Mouse (Mus musculus) monocyte, adult 2 months (primary cell): ENCODE measurements around the gene Olfr433.
"Not testable (repeated sequence)": the region's sequence is repeated elsewhere in the genome, so short reads cannot be mapped to it uniquely, and the experiment has no call there.

ENCODE experiments used
- DNase-seq, 2 experiments: peaks; one replicate each; pipeline ENCODE4 v3.0.0; 2022; ENCODE audit warnings: low spot score in 2 of 2, low read depth in 1 of 2

Olfr433 gene

GRCm38 (mm10) chr1:174040523-174041177, at the start of gene Olfr433:
Gene Olfr433, plus strand, starts transcription at chr1:174040705.
- peak; percentile 42 to 62 for DNase-seq

GRCm38 (mm10) chr1:173995003-173995402, 45.5 kb upstream of the Olfr433 start:
- DNase-seq = no peak

- not testable (repeated sequence) for DNase-seq
These were observed 36.0 kb upstream of the Olfr433 start for GRCm38 (mm10) chr1:174004352-174005109.

- not testable (repeated sequence) for DNase-seq
These were observed 33.5 kb upstream of the Olfr433 start for GRCm38 (mm10) chr1:174007050-174007449.

GRCm38 (mm10) chr1:174031698-174032097, 8.8 kb upstream of the Olfr433 start, which contains the start of gene Ifi205:
Gene Ifi205, minus strand, starts transcription at chr1:174031810.
- no peak for DNase-seq

GRCm38 (mm10) chr1:174035841-174036240, 4.7 kb upstream of the Olfr433 start:
- DNase-seq = no peak

- no peak for DNase-seq
These were observed 2.0 kb upstream of the Olfr433 start for GRCm38 (mm10) chr1:174038480-174038879.

GRCm38 (mm10) chr1:174042091-174042884, 1.8 kb downstream of the Olfr433 start:
- not testable (repeated sequence) for DNase-seq

- no peak for DNase-seq
These were observed 3.9 kb downstream of the Olfr433 start for GRCm38 (mm10) chr1:174044431-174044830.

GRCm38 (mm10) chr1:174048227-174048626, 7.7 kb downstream of the Olfr433 start:
- DNase-seq = not testable (repeated sequence)

- no peak for DNase-seq
These were observed 8.4 kb downstream of the Olfr433 start, which contains the start of gene Olfr432 for GRCm38 (mm10) chr1:174048893-174049292. Gene Olfr432, plus strand, starts transcription at chr1:174049205.

GRCm38 (mm10) chr1:174049357-174049756, 8.9 kb downstream of the Olfr433 start:
- DNase-seq = not testable (repeated sequence)

- no peak for DNase-seq
These were observed 10.0 kb downstream of the Olfr433 start for GRCm38 (mm10) chr1:174050532-174050931.

- DNase-seq = no peak
These were observed 11.0 kb downstream of the Olfr433 start for GRCm38 (mm10) chr1:174051515-174051914.

GRCm38 (mm10) chr1:174051931-174052536, 11.5 kb downstream of the Olfr433 start:
- DNase-seq = no peak

- DNase-seq = no peak
These were observed 12.5 kb downstream of the Olfr433 start for GRCm38 (mm10) chr1:174052981-174053380.

GRCm38 (mm10) chr1:174055248-174055647, 14.7 kb downstream of the Olfr433 start:
- DNase-seq = no peak

GRCm38 (mm10) chr1:174066305-174066704, 25.8 kb downstream of the Olfr433 start, which contains the start of gene Olfr430:
Gene Olfr430, plus strand, starts transcription at chr1:174066605.
- no peak for DNase-seq

- DNase-seq = no peak
These were observed 43.5 kb downstream of the Olfr433 start, which contains the start of gene Olfr429 for GRCm38 (mm10) chr1:174084031-174084430. Gene Olfr429, plus strand, starts transcription at chr1:174084331.
